Mouse (Mus musculus) embryonic facial prominence, embryonic 14.5 days (tissue): Measurements from ENCODE around the gene Apba1. TPM values are rescaled to one million over a fixed set of nuclear protein-coding genes. Genes with fewer than 3 reads are reported as not detected.

Experiments
- ATAC-seq: fragments of 200-750 bp; cut with Nextera tagmentation; 2 replicates; pipeline ENCODE4 v1.8.0; 2017; ENCODE audit warnings: low read depth, moderate number of reproducible peaks, moderate TSS enrichment
- DNase-seq: peaks from one replicate; pipeline ENCODE4 v3.0.0-alpha.2; 2015; ENCODE audit warnings: low spot score
- H3K27ac ChIP-seq: fragments of 300-500 bp; sonication (generic); replicated peaks from 2 replicates; pipeline ENCODE4 v1.5.1; 2014; ENCODE audit warnings: low read depth, mild to moderate bottlenecking, low read length, moderate library complexity
- H3K27me3 ChIP-seq: fragments of 300-500 bp; sonication (generic); replicated peaks from 2 replicates; pipeline ENCODE4 v1.6.1; 2014; ENCODE audit warnings: low read length; ENCODE audit not compliant: control insufficient read depth, insufficient read depth
- H3K36me3 ChIP-seq: fragments of 300-500 bp; sonication (generic); 2 replicates; pipeline ENCODE4 v1.6.1; 2014; ENCODE audit warnings: low read length, mixed read lengths; ENCODE audit not compliant: control insufficient read depth, insufficient read depth
- H3K4me1 ChIP-seq: fragments of 300-500 bp; sonication (generic); 2 replicates; pipeline ENCODE4 v1.6.1; 2014; ENCODE audit warnings: antibody characterized with exemption, low read length; ENCODE audit not compliant: control insufficient read depth, insufficient read depth
- H3K4me2 ChIP-seq: fragments of 300-500 bp; sonication (generic); 2 replicates; pipeline ENCODE4 v1.6.1; 2014; ENCODE audit warnings: low read depth, mild to moderate bottlenecking, low read length, moderate library complexity, mixed read lengths
- H3K4me3 ChIP-seq: fragments of 300-500 bp; sonication (generic); 2 replicates; pipeline ENCODE4 v1.5.1; 2014; ENCODE audit warnings: low read depth, mild to moderate bottlenecking, low read length
- H3K9ac ChIP-seq: fragments of 300-500 bp; sonication (generic); 2 replicates; pipeline ENCODE4 v1.6.1; 2014; ENCODE audit warnings: low read depth, mild to moderate bottlenecking, low read length, moderate library complexity, mixed read lengths
- H3K9me3 ChIP-seq: fragments of 300-500 bp; sonication (generic); 2 replicates; pipeline ENCODE4 v1.6.1; 2016; ENCODE audit warnings: low read length; ENCODE audit not compliant: control insufficient read depth
- WGBS: fragments of 180-500 bp; shearing (Covaris S2); extraction: QIAGEN DNeasy Blood & Tissue Kit; methylation state at CpG from one replicate; pipeline ENCODE4 v1.1.7; 2014; 5-methylcytosine and 5-hydroxymethylcytosine counted together
- polyA plus RNA-seq: library from polyadenylated mRNA; unstranded; fragments of >200 nt; fragmentation: Nextera tagmentation; extraction: Ambion mirVana; gene quantifications from 2 replicates; pipeline ENCODE4 v1.2.1, GENCODE M21; 2014

Apba1 gene
- polyA plus RNA-seq, 1 experiment from 2014 or later: 1.9 TPM

GRCm38 (mm10) chr19:23893093-23893889 is 134.6 kb downstream of the Apba1 start:
- ATAC-seq (peak; percentile 78), DNase-seq (peak; percentile 64)
- Histone ChIP-seq H3K27me3 (peaks cover 37% of the 10 kb centered on the region), H3K27ac (no peak overlapping the region), H3K9me3 (no peaks in the 10 kb centered on the region), H3K4me3 (peak overlapping the region; percentile 44), H3K4me1 (0 out of 2 replicates have a peak, but pooled peaks cover 7% of the 10 kb centered on the region), H3K9ac (peak overlapping the region; percentile 52), H3K36me3 (no peaks in the 10 kb centered on the region), H3K4me2 (peak overlapping the region; percentile 67)
- 28% methylated on average over 53 of the region's 110 CpGs for WGBS

GRCm38 (mm10) chr19:23893946-23894345 is 135.3 kb downstream of the Apba1 start:
- H3K27ac ChIP-seq: no peak overlapping the region
- no peak for DNase-seq
- peaks cover 37% of the 10 kb centered on the region for H3K27me3 ChIP-seq
- H3K4me2 ChIP-seq: no peak overlapping the region
- H3K9me3 ChIP-seq: no peaks in the 10 kb centered on the region
- no peak for ATAC-seq
- H3K4me3 ChIP-seq: no peak overlapping the region
- no peak overlapping the region for H3K9ac ChIP-seq
- H3K4me1 ChIP-seq: 0 out of 2 replicates have a peak, but pooled peaks cover 7% of the 10 kb centered on the region
- WGBS: 64% methylated on average over 9 of the region's 9 CpGs
- H3K36me3 ChIP-seq: no peaks in the 10 kb centered on the region

DNA sequence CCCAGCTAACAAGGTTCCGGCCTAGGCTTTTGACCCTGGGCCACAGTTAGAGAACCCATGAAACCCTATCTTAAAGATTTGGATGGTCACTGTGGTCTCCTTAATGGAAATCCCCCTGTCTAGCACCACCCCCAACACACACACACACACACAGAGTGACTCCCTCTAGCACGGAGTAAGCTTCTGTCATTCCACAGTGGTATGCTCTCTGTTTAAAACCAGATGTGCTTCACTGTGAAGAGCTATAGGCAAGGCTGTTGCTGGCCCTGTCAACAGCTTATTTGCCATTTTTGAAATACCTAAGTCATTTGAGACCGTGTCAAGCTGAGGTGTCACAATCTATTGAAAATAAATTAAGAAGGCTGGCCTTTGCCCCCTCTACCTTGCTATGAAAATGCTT is 136.1 kb downstream of the Apba1 start:
- Histone ChIP-seq H3K4me2 (no peak overlapping the region), H3K4me3 (no peak overlapping the region), H3K4me1 (0 out of 2 replicates have a peak, but pooled peaks cover 7% of the 10 kb centered on the region), H3K9me3 (no peaks in the 10 kb centered on the region), H3K36me3 (no peaks in the 10 kb centered on the region), H3K27me3 (peaks cover 37% of the 10 kb centered on the region), H3K27ac (no peak overlapping the region), H3K9ac (no peak overlapping the region)
- peak; percentile 27 for DNase-seq
- 31% methylated on average over 3 of the region's 3 CpGs for WGBS
- ATAC-seq: no peak

DNA sequence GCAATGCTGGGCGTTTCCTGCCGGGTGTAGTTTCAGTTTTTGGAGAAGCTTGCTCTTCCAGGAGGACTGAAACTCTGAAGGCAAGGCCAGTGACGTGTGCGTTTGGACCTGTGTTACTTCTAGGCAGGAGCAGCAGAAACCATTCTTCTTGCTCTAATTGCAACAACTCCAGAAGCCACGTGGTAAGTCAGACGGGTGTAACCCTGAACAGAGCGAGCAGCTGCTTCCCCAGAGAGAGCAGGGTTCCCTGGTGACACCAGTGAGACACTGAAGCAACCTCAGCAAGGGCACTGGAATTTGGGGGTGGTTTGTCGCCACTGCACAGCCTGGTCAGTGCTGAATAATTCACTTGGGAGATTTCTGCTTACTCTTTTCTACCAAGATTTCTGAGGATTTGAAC is 138.2 kb downstream of the Apba1 start:
- Histone ChIP-seq H3K27ac (no peak overlapping the region), H3K36me3 (no peaks in the 10 kb centered on the region), H3K4me3 (no peak overlapping the region), H3K4me1 (0 out of 2 replicates have a peak, but pooled peaks cover 7% of the 10 kb centered on the region), H3K9ac (no peak overlapping the region), H3K27me3 (peaks cover 28% of the 10 kb centered on the region), H3K9me3 (no peaks in the 10 kb centered on the region), H3K4me2 (no peak overlapping the region)
- 54% methylated on average over 8 of the region's 8 CpGs for WGBS
- ATAC-seq (no peak), DNase-seq (no peak)

DNA sequence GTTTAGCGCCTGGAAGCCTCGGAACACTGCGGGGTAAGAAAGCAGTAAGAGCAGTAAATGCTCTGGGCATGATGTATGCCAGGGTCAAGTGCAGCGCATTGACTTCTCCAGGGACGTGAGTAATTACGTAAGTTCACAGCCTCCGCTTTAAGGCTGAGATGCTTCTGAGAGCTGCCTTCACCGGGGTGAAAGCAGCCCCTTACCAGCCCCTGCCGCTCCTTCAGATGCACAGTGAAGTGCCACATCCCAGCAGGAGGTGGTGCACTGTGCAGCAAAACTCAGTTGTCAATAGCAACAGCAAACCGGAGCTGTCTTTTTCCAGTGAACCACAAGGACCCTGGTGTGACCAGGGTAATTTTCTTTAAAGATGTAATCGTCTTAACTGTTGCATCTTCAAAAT is 139.8 kb downstream of the Apba1 start:
- Histone ChIP-seq H3K9ac (no peak overlapping the region), H3K9me3 (no peaks in the 10 kb centered on the region), H3K4me3 (no peak overlapping the region), H3K27ac (no peak overlapping the region), H3K36me3 (no peaks in the 10 kb centered on the region), H3K4me2 (no peak overlapping the region), H3K4me1 (no peaks in the 10 kb centered on the region), H3K27me3 (peaks cover 12% of the 10 kb centered on the region)
- no peak for DNase-seq
- no peak for ATAC-seq
- 57% methylated on average over 11 of the region's 11 CpGs for WGBS

GRCm38 (mm10) chr19:23901177-23901576 is 142.5 kb downstream of the Apba1 start:
- WGBS: 72% methylated on average over 3 of the region's 3 CpGs
- no peaks in the 10 kb centered on the region for H3K9me3 ChIP-seq

GRCm38 (mm10) chr19:23901768-23902167 is 143.1 kb downstream of the Apba1 start:
- H3K9me3 ChIP-seq: no peaks in the 10 kb centered on the region
- no peak overlapping the region for H3K4me2 ChIP-seq
- no peak for ATAC-seq
- no peaks in the 10 kb centered on the region for H3K27me3 ChIP-seq
- 91% methylated on average over 4 of the region's 4 CpGs for WGBS
- H3K4me3 ChIP-seq: no peak overlapping the region
- no peak overlapping the region for H3K9ac ChIP-seq
- H3K27ac ChIP-seq: no peak overlapping the region
- no peaks in the 10 kb centered on the region for H3K4me1 ChIP-seq
- no peak for DNase-seq
- no peaks in the 10 kb centered on the region for H3K36me3 ChIP-seq

More at GRCm38 (mm10) chr19:23901177-23901576, 142.5 kb downstream of the Apba1 start:
- H3K27me3 ChIP-seq: no peaks in the 10 kb centered on the region
- no peak for ATAC-seq
- DNase-seq: no peak
- H3K36me3 ChIP-seq: no peaks in the 10 kb centered on the region
- H3K27ac ChIP-seq: no peak overlapping the region
- H3K4me2 ChIP-seq: no peak overlapping the region
- no peak overlapping the region for H3K4me3 ChIP-seq
- H3K9ac ChIP-seq: no peak overlapping the region
- H3K4me1 ChIP-seq: no peaks in the 10 kb centered on the region

DNA sequence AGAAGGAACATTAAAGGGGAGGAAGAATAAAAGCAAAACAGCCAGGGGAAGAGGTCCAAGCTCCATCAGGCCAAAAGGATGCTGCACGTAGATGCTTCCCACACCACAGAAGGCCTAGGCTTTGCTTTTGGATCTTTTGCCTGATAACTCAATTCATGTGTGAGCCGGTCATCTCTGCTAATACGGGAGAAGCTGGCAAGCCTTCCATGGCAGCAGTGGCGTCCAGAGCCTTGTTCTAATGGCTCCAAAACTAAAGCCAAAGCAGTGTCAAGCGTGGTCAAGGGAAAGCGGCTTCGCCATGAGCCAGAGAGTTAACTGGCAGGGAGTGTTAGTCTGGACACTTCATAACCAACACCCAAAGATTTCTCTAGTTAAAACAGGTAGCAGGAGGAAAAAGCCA is 144.4 kb downstream of the Apba1 start:
- ATAC-seq (no peak), DNase-seq (no peak)
- H3K4me1 ChIP-seq: no peaks in the 10 kb centered on the region
- H3K9ac ChIP-seq: no peak overlapping the region
- WGBS: 94% methylated on average over 7 of the region's 7 CpGs
- H3K36me3 ChIP-seq: no peaks in the 10 kb centered on the region
- no peak overlapping the region for H3K27ac ChIP-seq
- no peak overlapping the region for H3K4me3 ChIP-seq
- H3K27me3 ChIP-seq: no peaks in the 10 kb centered on the region
- no peak overlapping the region for H3K4me2 ChIP-seq
- no peaks in the 10 kb centered on the region for H3K9me3 ChIP-seq

- DNase-seq: no peak
These were observed 146.2 kb downstream of the Apba1 start for GRCm38 (mm10) chr19:23904922-23905321.

More at GRCm38 (mm10) chr19:23904922-23905321, 146.2 kb downstream of the Apba1 start:
- Histone ChIP-seq H3K9ac (no peak overlapping the region), H3K27ac (no peak overlapping the region), H3K27me3 (no peaks in the 10 kb centered on the region), H3K9me3 (no peaks in the 10 kb centered on the region), H3K4me2 (no peak overlapping the region), H3K4me3 (no peak overlapping the region), H3K4me1 (no peaks in the 10 kb centered on the region), H3K36me3 (no peaks in the 10 kb centered on the region)
- no peak for ATAC-seq
- WGBS: 70% methylated on average over 4 of the region's 4 CpGs
